Mouse (Mus musculus): ENCODE measurements around the gene Cyyr1. TPM values are rescaled to one million over a fixed set of nuclear protein-coding genes. Genes with fewer than 3 reads are reported as not detected.
"Not testable (repeated sequence)": the region's sequence is repeated elsewhere in the genome, so short reads cannot be mapped to it uniquely, and the experiment has no call there.

Gene Cyyr1
- 10 to 100 TPM; 39.7 to 40.9 TPM for total RNA-seq (2021)

DNA sequence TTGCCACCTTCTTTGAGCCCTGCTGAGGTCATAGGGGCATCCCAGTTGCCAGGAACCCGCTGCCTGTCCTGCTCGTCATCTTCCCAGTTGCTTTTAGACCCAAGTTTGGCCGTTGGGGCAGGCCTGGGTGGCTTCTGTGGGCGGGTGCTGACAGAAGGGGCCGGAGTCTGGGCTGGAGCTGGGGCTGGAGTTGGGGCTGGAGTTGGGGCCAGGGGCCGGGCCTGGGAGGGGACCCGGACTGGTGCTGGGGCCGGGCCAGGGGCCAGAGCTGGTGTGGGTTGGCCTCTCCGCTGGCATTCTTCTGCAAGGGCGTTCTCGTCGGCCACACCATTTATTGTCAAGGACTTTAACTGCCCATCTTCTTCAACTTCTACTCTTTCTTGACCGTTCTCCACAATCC lies at the start of gene Cyyr1:
Gene Cyyr1 (minus strand): TSS at position 101 of the 400 bp plus-strand sequence.
- DNase-seq = not testable (repeated sequence)
- intact Hi-C loops (cut with DNase I) = loop anchor here (10.0 kb wide), 1 partner anchor 122 kb away; no protein-coding TSS in a partner anchor

DNA sequence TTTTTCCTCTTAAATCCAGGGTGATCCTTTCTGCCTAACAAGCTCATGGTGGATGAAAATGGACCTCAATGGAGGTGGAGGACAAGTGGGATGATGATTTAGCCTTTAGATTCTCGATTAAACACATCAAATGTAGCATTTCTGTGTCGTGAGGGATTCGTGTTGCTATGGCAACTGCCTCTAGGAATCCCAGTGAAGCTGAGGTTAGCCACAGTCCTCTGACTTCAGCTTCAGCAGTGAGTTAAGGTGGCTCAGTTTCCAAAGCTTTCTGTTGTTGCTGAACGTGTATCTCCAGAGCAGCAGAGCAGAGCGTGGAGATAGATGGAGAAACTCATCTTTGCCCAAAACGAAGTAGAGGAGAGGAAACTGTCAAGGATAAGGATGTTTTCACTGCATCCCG lies 35.6 kb upstream of the Cyyr1 start:
- DNase-seq = no peak
- intact Hi-C loops (cut with DNase I) = no loop called here

DNA sequence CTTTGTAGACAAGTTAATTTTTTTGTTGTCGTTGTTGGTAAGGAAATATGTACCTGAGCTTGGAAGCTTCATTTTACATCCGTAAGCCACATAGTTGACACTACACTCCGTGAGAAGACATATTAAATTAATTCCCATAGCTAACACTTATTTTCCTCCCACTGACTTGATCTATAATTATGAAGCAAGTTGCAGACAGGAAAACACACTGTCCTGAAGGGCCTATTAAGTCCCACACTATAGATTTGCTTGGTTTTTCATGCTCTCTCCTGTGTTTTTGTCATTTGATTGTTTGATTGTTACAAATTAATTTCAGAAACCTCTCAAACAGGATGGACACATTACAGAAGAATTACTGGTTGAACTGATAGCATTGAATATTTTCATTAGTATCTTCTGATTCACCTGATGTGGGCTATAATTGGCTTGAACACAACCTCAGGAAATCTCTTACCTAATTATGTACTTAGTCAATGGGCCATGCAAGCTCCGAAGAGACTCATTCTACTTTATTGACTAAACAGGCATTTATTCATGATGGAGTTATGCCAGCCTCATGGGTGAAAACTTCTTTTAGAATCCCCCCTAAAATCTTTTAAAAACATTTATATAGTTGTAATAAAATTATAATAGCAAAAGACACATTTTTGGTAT lies 34.5 kb upstream of the Cyyr1 start:
- intact Hi-C loops (cut with DNase I) = no loop called here
- no peak for DNase-seq

DNA sequence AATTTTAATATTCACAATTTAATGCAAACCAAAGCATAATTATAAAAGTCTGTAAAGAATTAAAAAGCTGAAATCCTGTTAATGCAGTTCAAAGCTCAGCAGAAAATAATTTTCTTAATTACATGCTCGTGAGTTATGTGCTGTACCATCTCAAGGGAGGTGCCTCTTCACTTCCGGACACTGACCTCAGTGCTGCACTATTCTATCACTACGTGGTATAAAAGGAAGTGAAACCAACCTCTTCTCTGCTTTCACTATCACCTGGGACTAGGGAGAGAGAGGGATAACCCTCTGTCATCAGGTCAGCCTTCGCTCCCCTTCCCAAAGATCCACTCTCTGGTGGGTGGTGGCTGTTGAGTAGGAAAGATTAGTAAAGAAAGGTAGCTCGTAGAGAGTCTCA lies 13.3 kb upstream of the Cyyr1 start:
- no peak for DNase-seq
- intact Hi-C loops (cut with DNase I) = no loop called here

DNA sequence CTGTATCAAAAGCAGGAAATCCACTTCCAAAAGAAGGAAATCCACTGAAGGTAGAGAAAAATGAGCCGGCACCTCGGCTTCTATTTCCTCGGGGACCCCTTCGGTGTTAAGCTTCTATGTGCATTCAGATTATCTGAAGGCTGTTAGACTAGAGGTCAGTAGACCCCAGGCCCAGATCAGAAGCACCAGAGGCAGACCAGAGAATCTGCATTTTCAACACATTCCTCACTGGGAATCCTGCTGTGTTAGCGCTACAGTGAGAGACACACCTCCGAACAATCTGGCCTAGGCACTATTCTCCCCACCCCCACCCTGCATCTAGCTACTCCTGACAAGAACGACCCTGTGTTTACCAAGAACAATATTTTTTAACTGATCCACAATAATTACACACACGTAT lies 641 bp upstream of the Cyyr1 start:
- DNase-seq = no peak
- intact Hi-C loops (cut with DNase I) = loop anchor here (10.0 kb wide), 1 partner anchor 121 kb away; no protein-coding TSS in a partner anchor

DNA sequence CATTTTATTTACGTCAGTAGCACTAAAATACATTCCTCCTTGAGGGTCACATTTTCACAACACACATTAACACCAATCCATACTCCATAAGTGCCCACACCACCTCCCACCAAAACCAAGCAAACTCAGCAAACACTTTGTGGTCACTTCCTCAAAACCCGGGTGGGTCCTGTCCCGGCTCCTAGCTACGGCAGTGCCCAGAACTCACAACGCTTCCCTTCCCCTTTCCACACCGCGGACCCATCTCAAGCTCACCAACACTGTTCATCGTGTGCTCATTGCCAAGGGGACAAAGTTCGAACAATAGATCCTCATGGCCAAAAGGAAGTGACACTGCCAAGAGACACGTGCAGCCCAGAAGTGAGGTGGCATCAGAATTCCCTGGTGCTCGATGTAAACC lies 1.2 kb downstream of the Cyyr1 start:
- intact Hi-C loops (cut with DNase I) = loop anchor here (10.0 kb wide), 1 partner anchor 123 kb away; no protein-coding TSS in a partner anchor
- DNase-seq = not testable (repeated sequence)

DNA sequence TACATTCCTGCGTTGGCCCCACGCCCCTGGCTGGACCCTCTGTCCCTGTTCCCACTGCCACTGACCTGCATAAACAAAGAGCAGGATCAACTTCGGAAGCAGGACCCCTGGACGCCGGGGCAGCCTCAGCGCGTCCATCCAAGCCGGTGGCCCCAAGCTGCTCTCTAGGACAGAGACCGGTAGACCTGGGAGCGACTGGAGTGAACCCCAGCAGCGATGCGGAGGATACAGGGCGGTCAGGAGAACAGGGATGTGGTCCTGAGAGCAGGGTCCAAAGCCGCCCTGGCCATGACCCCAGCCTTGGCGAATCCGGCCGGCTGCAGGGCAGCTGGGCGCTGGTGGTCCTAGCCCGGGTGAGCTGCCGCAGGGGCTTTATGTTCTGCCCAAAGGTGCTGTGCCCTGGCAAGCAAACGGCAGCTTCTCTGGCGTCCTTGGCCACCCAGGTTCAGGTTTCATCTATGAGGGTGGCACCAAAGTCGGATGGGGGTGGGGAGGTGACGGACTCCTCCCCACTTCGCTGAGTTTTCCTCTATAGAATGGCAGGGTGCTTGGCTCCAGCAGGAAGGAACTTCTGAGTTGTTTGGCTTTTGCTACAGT lies 3.1 kb downstream of the Cyyr1 start:
- intact Hi-C loops (cut with DNase I) = loop anchor here (10.0 kb wide), 2 partner anchors 125 to 775 kb away; partner anchors contain the start of gene Jam2
- peak; percentile 33 to 34 for DNase-seq

DNA sequence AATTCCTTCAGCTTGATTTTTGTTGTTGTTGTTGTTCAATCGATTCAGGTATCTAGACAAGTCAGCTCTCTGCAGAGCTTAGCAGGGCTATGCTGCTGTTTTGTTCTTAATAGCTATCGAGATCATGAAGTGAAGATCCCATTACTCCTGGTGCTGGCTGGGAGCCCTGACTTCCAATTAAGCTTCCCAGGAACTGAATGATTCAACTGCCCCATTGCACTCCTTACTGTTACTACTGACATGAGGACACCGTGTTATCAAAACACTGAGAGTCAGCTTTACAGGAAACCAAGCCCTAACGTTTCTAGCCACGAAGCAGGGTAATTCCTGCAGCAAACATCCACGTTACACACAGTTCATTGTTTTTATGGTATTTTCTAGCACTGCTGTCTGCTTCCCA lies 6.7 kb downstream of the Cyyr1 start:
- DNase-seq = no peak
- intact Hi-C loops (cut with DNase I) = loop anchor here (10.0 kb wide), 1 partner anchor 772 kb away; the partner anchor contains the start of gene Jam2

DNA sequence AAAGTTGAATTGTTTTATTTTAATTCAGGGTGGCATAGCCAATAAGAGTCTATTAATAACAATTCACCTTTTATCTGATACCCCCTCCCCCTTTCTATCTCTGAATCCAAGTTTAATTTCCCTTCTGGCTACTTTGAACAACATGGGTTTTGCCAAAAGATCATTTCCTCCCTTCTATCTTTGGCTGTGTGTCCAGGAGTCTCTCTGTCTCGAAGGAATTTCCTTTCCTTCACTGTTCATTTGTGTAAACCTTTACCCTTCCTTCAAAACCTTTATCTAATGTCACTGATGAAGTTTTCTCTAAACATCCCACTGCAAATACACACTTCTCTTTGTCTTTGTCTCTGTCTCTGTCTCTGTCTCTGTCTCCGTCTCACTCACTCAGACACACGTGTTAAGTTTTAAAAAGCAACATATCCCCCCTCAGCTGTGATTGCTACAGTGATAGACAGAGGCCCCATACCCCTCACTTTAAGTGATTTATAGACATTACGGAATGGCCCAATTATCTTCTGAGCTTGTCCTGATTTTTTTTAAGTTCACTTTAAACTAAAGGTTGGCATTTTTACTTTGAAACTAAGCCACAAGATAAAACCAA lies 11.4 kb downstream of the Cyyr1 start:
- no peak for DNase-seq
- intact Hi-C loops (cut with DNase I) = loop anchor here (10.0 kb wide), 1 partner anchor 767 kb away; the partner anchor contains the start of gene Jam2

DNA sequence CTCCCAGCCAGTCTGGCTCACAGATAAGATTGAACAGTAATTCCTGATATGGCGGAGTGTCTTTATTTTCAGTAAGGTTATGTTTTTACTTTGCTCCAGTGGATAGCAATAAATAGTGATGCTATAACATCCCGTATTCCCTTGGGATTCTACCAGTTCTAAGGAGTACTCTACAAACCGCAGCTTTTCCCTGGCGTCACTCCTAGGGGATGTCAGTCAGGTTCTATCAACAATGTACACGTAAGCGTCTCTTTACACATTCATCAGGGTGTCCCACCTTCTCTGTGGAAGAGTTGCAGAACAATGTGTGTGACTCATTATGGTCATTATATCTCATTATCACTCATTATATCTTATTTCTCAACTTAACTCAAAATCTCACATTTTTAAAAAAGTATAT lies 12.2 kb downstream of the Cyyr1 start:
- intact Hi-C loops (cut with DNase I) = loop anchor here (10.0 kb wide), 1 partner anchor 766 kb away; the partner anchor contains the start of gene Jam2

DNA sequence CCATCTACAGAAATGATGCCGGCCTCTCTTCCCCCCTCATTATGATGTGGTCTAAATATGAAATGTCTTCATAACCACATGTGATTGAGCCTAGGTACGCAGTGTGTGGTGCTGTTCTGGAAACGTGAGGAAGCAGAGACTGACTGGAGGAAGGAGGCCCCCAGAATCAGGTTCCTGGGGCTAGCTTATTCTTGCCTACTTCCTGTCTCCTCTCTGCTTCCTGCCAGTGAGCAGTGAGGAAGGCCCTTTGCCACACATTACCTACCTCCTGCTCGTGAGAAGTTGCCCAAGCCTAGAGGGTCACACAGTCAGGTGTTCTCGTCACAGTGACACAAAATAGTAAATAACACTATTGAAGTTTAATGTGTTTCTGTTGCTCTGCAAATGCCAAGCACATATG lies 14.8 kb downstream of the Cyyr1 start:
- DNase-seq = no peak
- intact Hi-C loops (cut with DNase I) = no loop called here

More for the DNA sequence above, 12.2 kb downstream of the Cyyr1 start:
- no peak for DNase-seq

DNA sequence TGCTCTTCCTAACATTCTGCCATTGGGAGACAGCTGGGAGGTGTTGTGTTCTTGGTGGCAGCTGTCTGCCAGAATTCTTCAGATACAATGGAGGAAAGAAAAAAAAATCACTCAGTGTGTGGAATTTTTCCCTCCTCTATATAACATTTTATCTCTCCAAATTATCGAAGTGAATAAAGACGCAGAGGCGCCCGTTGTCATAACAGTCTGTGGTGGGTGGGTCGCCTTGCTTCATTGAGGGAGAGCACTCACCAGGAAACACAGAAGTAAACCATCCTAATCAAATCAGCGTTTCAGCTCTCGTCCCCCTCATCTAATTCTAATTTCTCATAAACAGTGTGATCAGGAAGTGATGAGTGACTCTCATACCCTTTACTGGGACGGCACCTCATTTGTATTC lies 17.1 kb downstream of the Cyyr1 start:
- intact Hi-C loops (cut with DNase I) = no loop called here
- DNase-seq = no peak

DNA sequence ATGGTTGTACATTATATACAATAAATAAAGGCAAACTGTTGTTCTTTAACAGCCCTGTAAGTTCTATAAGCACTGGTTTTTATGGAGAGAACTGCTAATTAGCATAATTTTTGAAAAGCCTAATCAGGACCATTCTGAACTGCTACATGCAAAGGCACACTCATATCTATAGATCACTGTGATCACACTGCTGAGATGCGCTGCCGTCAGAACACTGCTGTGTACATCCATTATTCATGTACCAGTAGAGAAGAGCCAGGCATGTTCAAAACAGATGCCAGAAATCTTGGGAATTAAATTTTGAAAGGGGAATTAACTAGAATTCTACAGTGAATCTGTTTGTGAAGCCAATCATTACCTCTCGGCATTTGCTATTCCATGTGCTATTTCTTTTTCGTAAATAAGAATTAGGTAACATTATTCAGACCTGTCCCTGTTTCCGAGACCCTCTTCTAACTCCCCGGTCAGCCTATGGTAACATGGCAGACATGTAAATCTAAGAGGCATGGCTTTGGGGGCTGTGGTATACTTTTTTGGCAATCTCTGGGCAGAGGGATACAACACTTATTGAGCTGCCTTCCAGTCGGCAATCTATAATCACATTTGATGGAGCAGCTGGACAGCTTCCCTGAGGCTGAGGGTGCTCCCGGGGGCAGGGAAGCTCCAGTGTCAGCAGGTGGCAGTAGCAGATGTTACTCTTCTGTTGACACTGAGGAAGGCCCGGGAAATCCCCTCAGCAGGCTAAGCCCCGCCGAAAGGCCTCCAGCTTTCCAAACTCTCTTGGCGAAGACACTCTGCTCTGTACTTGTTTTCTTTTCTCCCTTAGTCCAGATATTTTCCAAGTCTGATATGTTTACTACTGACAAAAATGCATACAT lies 25.2 kb downstream of the Cyyr1 start:
- no peak for DNase-seq
- intact Hi-C loops (cut with DNase I) = no loop called here

DNA sequence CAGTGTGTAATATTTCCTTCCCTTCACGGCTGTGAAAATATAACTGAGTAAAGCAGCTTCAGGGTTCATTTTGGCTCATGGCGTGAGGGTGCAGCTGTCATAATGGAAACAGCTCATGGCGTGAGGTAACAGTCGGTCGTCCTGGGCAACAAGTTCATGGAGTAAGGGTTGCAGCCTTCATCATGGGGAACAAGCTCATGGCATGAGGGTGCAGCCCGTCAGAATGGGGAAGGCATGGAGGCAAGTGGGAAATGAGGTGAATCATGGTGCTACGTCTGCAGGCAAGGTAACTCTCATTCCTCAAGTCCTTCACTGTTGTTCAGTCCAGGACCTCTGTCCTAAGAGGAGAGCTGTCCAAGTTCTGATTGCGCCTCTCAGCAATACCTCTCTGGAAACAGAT lies 28.6 kb downstream of the Cyyr1 start:
- DNase-seq = no peak
- intact Hi-C loops (cut with DNase I) = no loop called here

DNA sequence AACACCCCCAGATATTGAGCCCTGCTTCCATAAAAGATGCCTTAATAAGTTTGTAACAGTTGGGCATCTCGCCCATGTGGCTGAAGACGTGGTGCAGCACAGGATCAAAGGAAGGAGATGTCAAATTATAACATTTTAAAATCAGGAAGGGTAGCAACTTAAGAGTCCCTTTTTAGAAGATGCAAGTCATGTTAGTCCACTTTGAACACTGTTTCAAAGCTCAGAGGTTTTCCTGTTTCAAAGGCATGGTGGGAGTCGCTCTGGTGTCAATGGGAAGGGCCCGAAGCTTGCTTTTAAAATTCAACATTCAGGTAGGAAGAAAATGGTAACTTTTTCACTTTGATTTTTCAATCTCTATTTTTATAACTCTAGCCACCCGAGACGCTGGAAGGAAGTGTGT lies 45.9 kb downstream of the Cyyr1 start:
- no peak for DNase-seq
- intact Hi-C loops (cut with DNase I) = no loop called here

DNA sequence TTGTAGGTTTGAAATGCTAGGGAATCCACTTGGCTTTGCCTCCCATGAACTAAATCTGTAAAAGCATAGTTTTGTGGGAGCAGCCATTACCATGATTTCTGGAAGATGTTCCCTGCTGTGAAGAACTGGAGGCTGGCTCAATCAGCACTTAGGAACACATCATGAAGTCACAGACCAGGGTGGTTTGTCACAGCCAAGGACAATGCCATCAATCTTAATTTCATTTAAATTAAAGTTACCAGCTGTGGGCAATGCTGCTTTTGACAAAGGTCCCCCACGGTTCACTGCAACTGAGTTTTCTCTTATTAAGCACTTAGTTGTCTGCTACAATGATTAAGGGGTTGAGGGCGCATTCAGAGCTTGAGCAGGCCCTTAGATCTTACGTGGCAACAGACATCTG lies 48.1 kb downstream of the Cyyr1 start:
- intact Hi-C loops (cut with DNase I) = no loop called here
- no peak for DNase-seq

DNA sequence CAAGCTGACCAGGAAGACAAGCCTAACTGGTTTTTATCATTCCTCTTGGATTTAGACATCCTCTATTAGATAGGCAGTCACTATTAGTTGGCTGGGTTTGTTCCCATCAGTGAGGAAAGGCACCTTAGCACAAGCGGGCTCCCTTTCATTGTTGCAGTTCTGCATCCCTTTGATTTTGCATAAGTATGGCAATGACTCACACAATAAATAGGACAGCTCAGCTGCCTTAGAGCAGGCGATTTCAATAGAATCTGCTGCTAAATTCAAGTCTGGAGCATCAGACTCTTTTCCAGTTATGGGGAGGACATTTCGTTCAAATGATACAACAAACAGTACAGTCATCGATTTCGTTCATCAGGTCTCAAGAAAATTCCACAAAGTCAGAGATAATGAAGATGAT lies 49.8 kb downstream of the Cyyr1 start:
- intact Hi-C loops (cut with DNase I) = no loop called here
- DNase-seq = no peak

DNA sequence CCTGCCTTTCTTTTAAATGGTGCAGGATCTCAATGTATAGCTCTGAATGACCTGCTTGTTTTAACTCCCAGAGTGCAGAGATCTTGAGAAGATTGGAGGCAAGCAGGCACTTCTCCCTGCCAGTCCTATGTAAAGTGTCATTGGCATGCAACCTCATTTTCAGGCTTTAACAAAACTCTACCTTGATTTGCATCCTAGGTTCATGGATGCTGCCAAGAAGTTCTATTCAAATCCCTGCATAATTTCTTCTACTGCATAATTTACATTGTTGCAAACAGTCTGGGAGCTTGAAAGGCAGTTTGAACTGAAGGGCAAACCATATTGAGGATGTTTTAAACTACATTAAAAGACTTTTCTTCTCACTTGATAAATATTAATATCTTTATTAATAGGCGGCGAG lies 57.4 kb downstream of the Cyyr1 start:
- intact Hi-C loops (cut with DNase I) = no loop called here
- no peak for DNase-seq

DNA sequence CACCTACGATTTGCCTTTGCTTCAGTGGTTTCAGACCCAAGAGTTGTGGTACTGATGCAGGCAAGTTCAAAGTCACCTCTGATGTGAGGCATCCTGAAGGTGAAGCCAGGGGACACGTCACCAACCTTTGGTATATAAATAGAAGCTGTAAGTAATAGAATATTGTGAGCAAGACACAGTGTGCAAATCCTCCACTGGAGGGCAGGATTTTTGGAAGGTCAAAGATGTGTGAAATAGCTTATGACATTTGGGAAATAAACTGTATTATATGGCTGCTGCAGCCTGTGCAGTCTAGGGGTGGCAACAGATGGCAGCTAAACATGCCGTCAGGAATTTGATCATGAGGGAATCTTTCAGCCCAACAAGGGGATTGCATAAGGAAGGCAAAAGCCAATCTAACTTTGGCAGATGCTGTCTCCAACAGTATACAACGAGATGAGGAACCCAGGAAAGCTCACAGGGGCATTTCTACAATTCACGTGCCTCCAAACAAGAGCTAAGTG lies 65.0 kb downstream of the Cyyr1 start:
- peak in 1 of 2 experiments; percentile 26 for DNase-seq
- intact Hi-C loops (cut with DNase I) = no loop called here

DNA sequence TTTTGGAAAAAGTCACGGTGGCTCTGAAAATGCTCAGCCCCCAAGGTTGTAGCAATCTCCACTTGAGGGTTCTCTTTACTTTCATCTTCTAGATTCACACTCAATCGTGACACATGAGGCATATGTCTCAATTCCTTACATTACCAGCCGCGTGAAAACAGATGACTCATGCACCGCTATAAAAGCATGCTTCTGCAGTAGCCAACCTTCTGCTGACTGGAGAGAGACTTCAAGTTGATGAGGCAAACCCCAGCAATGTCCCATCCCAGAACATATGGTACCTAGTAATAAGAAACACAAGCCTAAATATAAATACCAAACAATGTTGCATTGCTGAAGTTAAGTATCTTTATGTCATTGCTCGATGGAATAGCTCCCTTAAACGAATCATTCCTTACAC lies 65.9 kb downstream of the Cyyr1 start:
- intact Hi-C loops (cut with DNase I) = no loop called here
- DNase-seq = no peak

DNA sequence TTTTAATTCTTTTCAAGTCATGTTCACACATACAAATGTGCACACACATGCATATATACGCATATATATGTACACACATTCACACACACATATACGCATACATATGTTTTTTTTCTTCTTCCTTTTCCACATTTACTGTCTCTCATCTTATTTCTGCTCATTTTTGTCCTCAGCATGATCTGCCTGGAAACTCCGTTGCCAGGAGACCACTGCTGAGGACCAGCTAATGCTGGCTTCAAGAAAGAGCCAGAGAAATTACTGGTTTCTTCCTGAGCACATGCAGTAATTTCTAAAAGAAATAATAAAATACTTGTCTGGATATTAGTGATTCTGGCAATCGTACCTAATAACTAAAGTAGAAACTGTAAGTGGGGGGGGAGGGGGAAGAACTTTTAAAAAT lies 68.6 kb downstream of the Cyyr1 start:
- DNase-seq = no peak

More for the DNA sequence above, 68.6 kb downstream of the Cyyr1 start:
- intact Hi-C loops (cut with DNase I) = no loop called here
